Mouse (Mus musculus) E14TG2a.4 (cell line): ENCODE measurements around the gene Gpr84.

Experiments used
- CTCF ChIP-seq: conservative IDR thresholded peaks from 2 replicates; pipeline ENCODE4 v1.5.1; 2014; ENCODE audit warnings: low read length
- NANOG ChIP-seq: IDR thresholded peaks from 2 replicates; pipeline ENCODE4 v1.6.1; 2014; ENCODE audit warnings: borderline replicate concordance, low read length, mixed read lengths

- TF ChIP-seq CTCF = no peak
- TF ChIP-seq NANOG = no peak
These were observed 22.7 kb upstream of the Gpr84 start for GRCm38 (mm10) chr15:103333081-103333615.
